Mouse (Mus musculus): ENCODE results near the gene Arhgap15. TPM values are rescaled to one million over a fixed set of nuclear protein-coding genes. Genes with fewer than 3 reads are reported as not detected.

The Arhgap15 gene
- total and polyA plus RNA-seq, 3 experiments = 16.6 to 40.3 (median 19.8) TPM

- no peak for DNase-seq (ENCODE audit: extremely low read depth)
- no peak for TF ChIP-seq UBTF (IDR thresholded peaks at IDR 0.05; ENCODE audit: low read depth, low read length)
- TF ChIP-seq POLR2AphosphoS2 (IDR thresholded peaks at IDR 0.05; ENCODE audit: low read depth, low read length) = no peak
- Histone ChIP-seq H3K4me3 (replicated peaks in 1 of 3; ENCODE audit: low read depth in 2 of 3, low read length in 2 of 3, poor library complexity in 1 of 3) (no peak overlapping the region), H3K27ac (ENCODE audit: insufficient read depth, low read depth) (no peak overlapping the region), H3K79me2 (replicated peaks; ENCODE audit: control insufficient read depth, extremely low read depth, insufficient read depth, poor library complexity, severe bottlenecking) (no peaks in the 10 kb centered on the region), H3K4me2 (ENCODE audit: insufficient read depth, low read depth, poor library complexity, severe bottlenecking) (no peak overlapping the region), H3K27me3 (replicated peaks) (no peaks in the 10 kb centered on the region), H3K4me1 (ENCODE audit: control insufficient read depth in 1 of 2, insufficient read depth in 2 of 2) (peaks cover 0 to 7% of the 10 kb centered on the region in 2 experiments; a peak in 1 of 4 replicates), H3K36me3 (replicated peaks in 1 of 2; ENCODE audit: control insufficient read depth in 1 of 2, insufficient read depth in 1 of 2, low read length in 1 of 2) (peaks cover 0 to 8% of the 10 kb centered on the region in 2 experiments), H3K9ac (ENCODE audit: insufficient read depth, low read depth) (no peak overlapping the region), H3K9me3 (replicated peaks; ENCODE audit: low read length) (no peaks in the 10 kb centered on the region)
- dilution Hi-C loops (cut with MboI; ENCODE audit: extremely low pct_ligation_motif_present, extremely low pct_unique_long_range_greater_than_20kb, low sequenced_read_pairs) (no loop called here), in situ Hi-C loops (cut with MboI; ENCODE audit: low pct_ligation_motif_present, low pct_unique_long_range_greater_than_20kb, low sequenced_read_pairs) (no loop called here)
These were observed 365.7 kb downstream of the Arhgap15 start for GRCm38 (mm10) chr2:44114296-44114695.

- TF ChIP-seq MYC (IDR thresholded peaks at IDR 0.05; ENCODE audit: low read depth, low read length) (no peak), POLR2A (IDR thresholded peaks at IDR 0.05; ENCODE audit: low read depth, low read length) (no peak), IRF4 (IDR thresholded peaks at IDR 0.05; ENCODE audit: low read depth, low read length) (no peak), POLR2AphosphoS2 (IDR thresholded peaks at IDR 0.05; ENCODE audit: low read depth, low read length) (no peak), MAZ (IDR thresholded peaks at IDR 0.05; ENCODE audit: low read depth, low read length) (no peak), TCF12 (IDR thresholded peaks at IDR 0.05; ENCODE audit: low read depth, low read length) (no peak), RAD21 (IDR thresholded peaks at IDR 0.05; ENCODE audit: low read depth, low read length) (no peak), RCOR1 (conservative IDR thresholded peaks at IDR 0.05; ENCODE audit: low read depth, low read length) (no peak), MAX (IDR thresholded peaks at IDR 0.05; ENCODE audit: low read length) (no peak), ELF1 (IDR thresholded peaks at IDR 0.05; ENCODE audit: low read depth, low read length) (no peak), MEF2A (IDR thresholded peaks at IDR 0.05; ENCODE audit: borderline replicate concordance, low read depth, low read length) (no peak), ETS1 (conservative IDR thresholded peaks at IDR 0.05; ENCODE audit: low read depth, low read length) (no peak), MXI1 (IDR thresholded peaks at IDR 0.05; ENCODE audit: low read depth, low read length) (no peak), GABPA (IDR thresholded peaks at IDR 0.05; ENCODE audit: insufficient replicate concordance, low read depth, low read length) (no peak), SMC3 (IDR thresholded peaks at IDR 0.05; ENCODE audit: low read depth, low read length) (no peak), SIN3A (IDR thresholded peaks at IDR 0.05; ENCODE audit: low read length) (no peak), ZMIZ1 (IDR thresholded peaks at IDR 0.05; ENCODE audit: low read depth, low read length) (no peak), KAT2A (IDR thresholded peaks at IDR 0.05; ENCODE audit: insufficient replicate concordance, low read length) (no peak), BHLHE40 (IDR thresholded peaks at IDR 0.05; ENCODE audit: low read depth, low read length) (no peak)
- dilution Hi-C loops (cut with MboI; ENCODE audit: extremely low pct_ligation_motif_present, extremely low pct_unique_long_range_greater_than_20kb, low sequenced_read_pairs) = no loop called here
These were observed 372.5 kb downstream of the Arhgap15 start for GRCm38 (mm10) chr2:44121162-44121561.

More at GRCm38 (mm10) chr2:44121162-44121561, 372.5 kb downstream of the Arhgap15 start:
- Histone ChIP-seq H3K9me3 (replicated peaks; ENCODE audit: low read length) (no peaks in the 10 kb centered on the region), H3K4me1 (ENCODE audit: control insufficient read depth in 1 of 2, insufficient read depth in 2 of 2) (peaks cover 0 to 1% of the 10 kb centered on the region in 2 experiments; a peak in 1 of 4 replicates), H3K36me3 (replicated peaks in 1 of 2; ENCODE audit: control insufficient read depth in 1 of 2, insufficient read depth in 1 of 2, low read length in 1 of 2) (peaks cover 0 to 8% of the 10 kb centered on the region in 2 experiments), H3K27ac (ENCODE audit: insufficient read depth, low read depth) (no peak overlapping the region), H3K27me3 (replicated peaks) (no peaks in the 10 kb centered on the region), H3K4me2 (ENCODE audit: insufficient read depth, low read depth, poor library complexity, severe bottlenecking) (no peak overlapping the region), H3K79me2 (replicated peaks; ENCODE audit: control insufficient read depth, extremely low read depth, insufficient read depth, poor library complexity, severe bottlenecking) (no peaks in the 10 kb centered on the region), H3K4me3 (replicated peaks in 1 of 3; ENCODE audit: low read depth in 2 of 3, low read length in 2 of 3, poor library complexity in 1 of 3) (no peak overlapping the region), H3K9ac (ENCODE audit: insufficient read depth, low read depth) (no peak overlapping the region)
- DNase-seq (ENCODE audit: extremely low read depth) = no peak
- in situ Hi-C loops (cut with MboI; ENCODE audit: low pct_ligation_motif_present, low pct_unique_long_range_greater_than_20kb, low sequenced_read_pairs) = no loop called here

Measured in CH12.LX (cell line).